Mouse (Mus musculus) forebrain, embryonic 13.5 days (tissue): ENCODE data around the gene Asic2. TPM values are rescaled to one million over a fixed set of nuclear protein-coding genes. Genes with fewer than 3 reads are reported as not detected.

ENCODE experiments used
- ATAC-seq: fragments of 200-750 bp; cut with Nextera tagmentation; 2 replicates; pipeline ENCODE4 v1.8.0; 2017
- H3K27ac ChIP-seq: fragments of 300-500 bp; sonication (generic); 2 replicates; pipeline ENCODE4 v1.5.1; 2015; ENCODE audit warnings: inconsistent platforms, mild to moderate bottlenecking, moderate library complexity
- H3K27me3 ChIP-seq: fragments of 300-500 bp; sonication (generic); 2 replicates; pipeline ENCODE4 v1.6.1; 2015; ENCODE audit warnings: mild to moderate bottlenecking, inconsistent platforms
- H3K36me3 ChIP-seq: fragments of 300-500 bp; sonication (generic); 2 replicates; pipeline ENCODE4 v1.6.1; 2015; ENCODE audit warnings: mild to moderate bottlenecking, inconsistent platforms; ENCODE audit not compliant: poor library complexity, severe bottlenecking
- H3K4me1 ChIP-seq: fragments of 300-500 bp; sonication (generic); 2 replicates; pipeline ENCODE4 v1.6.1; 2015; ENCODE audit warnings: inconsistent platforms
- H3K4me2 ChIP-seq: fragments of 300-500 bp; sonication (generic); 2 replicates; pipeline ENCODE4 v1.6.1; 2015; ENCODE audit warnings: inconsistent platforms, mild to moderate bottlenecking, moderate library complexity
- H3K4me3 ChIP-seq: fragments of 300-500 bp; sonication (generic); 2 replicates; pipeline ENCODE4 v1.5.1; 2015; ENCODE audit warnings: mild to moderate bottlenecking, inconsistent platforms
- H3K9ac ChIP-seq: fragments of 300-500 bp; sonication (generic); 2 replicates; pipeline ENCODE4 v1.6.1; 2015; ENCODE audit warnings: mild to moderate bottlenecking, inconsistent platforms
- H3K9me3 ChIP-seq: fragments of 300-500 bp; sonication (generic); replicated peaks from 2 replicates; pipeline ENCODE4 v1.6.1; 2016; ENCODE audit warnings: inconsistent platforms
- WGBS: fragments of 180-500 bp; shearing (Covaris S2); methylation state at CpG from one replicate; pipeline ENCODE4 v1.1.7; 2015; 5-methylcytosine and 5-hydroxymethylcytosine counted together
- polyA plus RNA-seq: library from polyadenylated mRNA; unstranded; fragments of >200 nt; fragmentation: Nextera tagmentation; extraction: Ambion mirVana; gene quantifications from 2 replicates; pipeline ENCODE4 v1.2.1, GENCODE M21; 2015

Asic2 gene
- polyA plus RNA-seq, 1 experiment from 2014 or later: 2.3 TPM

DNA sequence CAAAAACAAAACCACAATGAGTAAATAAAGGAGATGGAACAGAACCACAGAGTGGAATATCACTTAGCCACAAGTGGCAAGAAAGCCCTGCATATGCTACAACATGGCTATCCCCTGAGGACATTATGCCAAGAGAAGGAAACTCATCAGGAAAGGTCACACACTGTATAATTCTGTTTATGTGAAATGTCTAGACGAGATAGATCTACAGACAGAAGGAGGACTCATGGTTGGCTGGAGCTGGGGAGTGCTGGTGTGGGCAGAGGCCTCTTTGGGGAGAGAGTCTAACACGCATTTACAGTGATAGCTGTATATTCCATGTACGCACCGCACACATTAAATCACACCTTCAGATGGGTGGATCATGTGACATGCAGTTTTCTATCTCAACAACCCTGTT, 884.4 kb downstream of the Asic2 start:
- H3K9me3 ChIP-seq: no peaks in the 10 kb centered on the region
- H3K4me1 ChIP-seq: no peaks in the 10 kb centered on the region; the same call in 1 of the 2 replicates
- WGBS: 88% methylated on average over 4 of the region's 4 CpGs
- no peak overlapping the region for H3K27ac ChIP-seq
- no peaks in the 10 kb centered on the region for H3K27me3 ChIP-seq
- no peak overlapping the region for H3K4me2 ChIP-seq
- H3K9ac ChIP-seq: no peak overlapping the region
- ATAC-seq: no peak
- H3K36me3 ChIP-seq: no peaks in the 10 kb centered on the region
- H3K4me3 ChIP-seq: no peak overlapping the region

DNA sequence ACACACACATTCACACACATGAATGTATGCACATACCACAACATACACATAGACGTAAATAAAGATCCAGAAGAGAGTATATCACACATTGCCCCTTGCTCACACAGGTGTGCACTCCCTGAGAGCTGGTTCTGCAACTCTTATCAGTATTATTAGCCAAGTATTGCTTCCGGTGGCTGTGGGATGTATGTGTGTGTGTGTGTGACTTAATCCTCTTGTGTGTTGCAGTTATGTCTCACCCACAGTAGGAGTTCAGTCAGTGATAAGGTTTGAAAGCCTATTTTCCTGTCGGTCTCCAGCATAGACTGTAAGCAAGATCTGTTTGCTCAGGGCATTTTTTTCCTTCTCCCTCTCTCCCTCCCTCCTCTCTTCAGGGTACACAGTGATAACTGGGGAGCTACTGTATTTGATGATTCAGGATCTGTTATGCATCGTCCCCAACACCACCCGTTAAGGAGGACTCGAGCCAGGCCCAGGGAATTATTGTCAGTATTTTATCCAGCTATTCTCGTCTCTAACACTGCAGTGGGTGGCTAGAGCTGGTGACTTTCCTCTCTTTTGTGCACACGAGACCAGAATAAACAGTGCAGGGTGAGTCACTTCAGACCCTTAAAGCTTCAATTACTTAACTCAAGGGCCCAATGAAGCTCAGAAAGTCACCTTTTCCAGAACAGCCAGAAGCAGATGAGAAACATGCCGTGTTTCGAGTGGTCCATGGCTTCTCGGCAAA, 888.0 kb downstream of the Asic2 start:
- no peak for ATAC-seq
- H3K9me3 ChIP-seq: no peaks in the 10 kb centered on the region
- H3K36me3 ChIP-seq: no peaks in the 10 kb centered on the region
- no peak overlapping the region for H3K9ac ChIP-seq
- WGBS: 71% methylated on average over 11 of the region's 11 CpGs
- no peak overlapping the region for H3K4me3 ChIP-seq
- H3K27ac ChIP-seq: no peak overlapping the region
- no peaks in the 10 kb centered on the region for H3K27me3 ChIP-seq
- no peak overlapping the region for H3K4me2 ChIP-seq
- no peaks in the 10 kb centered on the region; the same call in 1 of the 2 replicates for H3K4me1 ChIP-seq

DNA sequence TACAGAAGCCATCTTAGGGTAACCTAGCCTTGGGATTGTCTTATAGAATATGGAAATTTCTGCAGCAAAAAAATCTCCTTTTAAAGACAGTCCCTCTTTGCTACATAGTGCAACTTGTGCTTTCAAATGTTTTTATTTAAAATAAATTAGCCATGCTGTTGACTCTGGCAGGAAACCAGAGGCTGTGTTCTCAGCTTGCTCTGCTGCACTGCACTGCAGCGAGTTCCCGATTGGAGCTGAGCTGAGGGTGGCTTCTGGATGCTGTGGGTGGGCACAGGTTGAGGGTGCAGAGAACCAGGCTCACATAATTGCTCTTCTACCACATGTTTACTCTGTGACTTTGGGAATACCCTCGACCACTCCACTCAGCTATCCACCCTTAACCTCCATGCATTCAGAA, 889.0 kb downstream of the Asic2 start:
- Histone ChIP-seq H3K4me1 (no peaks in the 10 kb centered on the region), H3K9ac (no peak overlapping the region), H3K27me3 (no peaks in the 10 kb centered on the region), H3K36me3 (no peaks in the 10 kb centered on the region), H3K4me2 (no peak overlapping the region), H3K27ac (no peak overlapping the region), H3K9me3 (no peaks in the 10 kb centered on the region), H3K4me3 (no peak overlapping the region)
- ATAC-seq: no peak
- 74% methylated on average over 3 of the region's 3 CpGs for WGBS

DNA sequence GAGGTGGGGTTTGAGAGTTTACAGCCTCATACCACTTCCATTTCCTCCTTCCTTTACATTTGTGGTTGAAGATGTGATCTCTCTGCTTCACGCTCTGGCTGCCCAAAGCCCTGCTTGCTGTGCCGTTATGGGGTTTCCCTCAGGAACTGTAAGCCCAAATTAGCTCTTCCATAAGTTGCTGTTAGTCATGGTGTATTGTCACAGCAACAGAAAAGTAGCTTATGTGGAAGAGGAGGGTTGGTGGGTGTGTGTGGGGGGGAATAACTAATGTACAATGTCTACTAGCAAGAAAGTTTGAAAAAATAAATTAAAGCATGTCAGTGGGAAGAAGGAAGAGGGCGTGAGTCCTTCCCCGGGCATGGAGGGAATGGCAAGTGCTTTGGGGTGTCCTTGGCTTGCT, 896.4 kb downstream of the Asic2 start:
- Histone ChIP-seq H3K4me1 (no peaks in the 10 kb centered on the region), H3K4me3 (no peak overlapping the region), H3K36me3 (no peaks in the 10 kb centered on the region), H3K27me3 (no peaks in the 10 kb centered on the region), H3K9ac (no peak overlapping the region), H3K27ac (no peak overlapping the region), H3K4me2 (no peak overlapping the region), H3K9me3 (no peaks in the 10 kb centered on the region)
- no peak for ATAC-seq
- 94% methylated on average over 4 of the region's 4 CpGs for WGBS

DNA sequence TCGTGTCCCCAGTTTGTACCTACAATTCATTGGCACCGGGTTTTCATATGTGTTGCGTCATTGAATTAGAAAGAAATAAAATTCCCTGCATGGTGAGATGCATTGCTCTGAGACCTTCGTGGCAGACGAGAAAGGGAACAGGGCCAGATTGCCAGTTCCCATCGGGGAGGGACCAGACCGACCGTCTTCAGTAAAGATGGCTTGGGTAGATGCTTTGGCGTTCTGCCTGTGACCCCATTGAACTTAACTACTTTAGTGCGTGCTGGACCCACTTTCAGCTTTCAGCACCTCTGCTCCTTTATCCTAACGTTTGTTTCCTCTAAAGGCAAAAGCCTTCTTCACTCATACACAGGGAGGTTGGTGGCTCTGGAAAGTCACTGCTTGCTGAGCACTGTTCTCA, 902.9 kb downstream of the Asic2 start:
- Histone ChIP-seq H3K4me1 (no peaks in the 10 kb centered on the region), H3K4me2 (no peak overlapping the region), H3K9ac (no peak overlapping the region), H3K9me3 (no peaks in the 10 kb centered on the region), H3K27ac (no peak overlapping the region), H3K36me3 (no peaks in the 10 kb centered on the region), H3K4me3 (no peak overlapping the region), H3K27me3 (no peaks in the 10 kb centered on the region)
- WGBS: 94% methylated on average over 11 of the region's 11 CpGs
- ATAC-seq: no peak

DNA sequence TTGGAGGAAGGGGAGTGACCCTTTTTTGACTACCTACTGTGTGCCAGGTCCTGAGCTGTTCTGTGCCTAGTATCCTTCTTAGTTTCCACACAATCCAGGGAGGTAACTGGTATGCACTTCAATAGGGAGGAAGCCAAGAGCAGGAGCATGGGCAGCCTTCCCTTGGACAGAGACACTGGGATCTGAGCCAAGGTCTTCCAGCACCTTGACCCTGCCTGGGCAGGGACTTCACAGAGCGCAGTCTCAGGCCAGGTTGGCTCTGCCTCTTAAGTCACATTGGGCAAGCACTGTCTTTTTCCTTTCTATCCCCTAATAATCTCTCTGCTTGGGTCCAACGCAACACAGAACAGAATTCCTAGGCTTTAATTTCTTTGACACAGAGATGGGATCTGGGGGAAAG, 904.3 kb downstream of the Asic2 start:
- Histone ChIP-seq H3K4me1 (no peaks in the 10 kb centered on the region), H3K27me3 (no peaks in the 10 kb centered on the region), H3K27ac (no peak overlapping the region), H3K4me2 (no peak overlapping the region), H3K9ac (no peak overlapping the region), H3K36me3 (no peaks in the 10 kb centered on the region), H3K4me3 (no peak overlapping the region), H3K9me3 (no peaks in the 10 kb centered on the region)
- WGBS: 88% methylated on average over 2 of the region's 2 CpGs
- no peak for ATAC-seq

DNA sequence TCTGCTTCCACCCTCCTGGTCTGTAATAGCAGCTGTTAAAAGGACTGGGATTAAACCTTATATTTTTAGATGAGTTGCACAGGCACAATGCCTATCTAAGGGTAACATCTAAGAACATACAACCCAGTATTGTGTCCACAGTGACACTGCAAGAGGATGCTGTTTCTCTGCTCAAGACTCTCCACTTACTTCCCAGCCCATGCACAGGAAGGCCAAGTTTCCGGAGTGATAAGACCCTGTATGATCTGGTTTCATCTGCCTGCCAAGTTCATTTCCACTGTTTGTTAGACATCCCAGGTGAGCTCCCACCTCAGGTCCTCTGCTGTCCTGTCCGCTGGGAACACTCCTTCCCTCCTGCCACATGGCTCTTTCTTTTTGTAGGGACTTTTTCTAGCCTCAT, 908.2 kb downstream of the Asic2 start:
- Histone ChIP-seq H3K4me1 (peaks cover 7% of the 10 kb centered on the region), H3K27me3 (no peaks in the 10 kb centered on the region), H3K36me3 (no peaks in the 10 kb centered on the region), H3K27ac (no peak overlapping the region), H3K9me3 (no peaks in the 10 kb centered on the region), H3K4me3 (no peak overlapping the region), H3K9ac (no peak overlapping the region), H3K4me2 (no peak overlapping the region)
- ATAC-seq: no peak
- 85% methylated on average over 2 of the region's 2 CpGs for WGBS

DNA sequence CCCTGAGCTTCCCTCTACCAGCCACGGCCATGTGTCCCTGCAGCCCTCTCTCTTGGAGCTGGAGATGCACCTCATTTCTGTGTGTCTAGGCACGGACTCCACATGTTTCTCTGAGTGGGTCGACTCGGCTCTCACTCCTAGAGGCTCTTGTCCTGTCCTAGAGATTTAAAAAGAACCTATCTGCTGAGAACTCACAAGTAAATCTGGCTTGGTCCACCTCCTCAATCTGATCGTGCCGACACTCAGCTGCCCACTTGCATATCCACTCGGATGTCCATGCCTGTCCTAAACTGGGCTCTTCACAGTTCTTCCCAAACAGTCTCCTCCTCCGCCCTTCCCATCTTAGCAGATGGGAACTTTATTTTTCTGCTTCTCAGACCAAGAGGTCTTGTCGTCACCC, 908.7 kb downstream of the Asic2 start:
- H3K4me2 ChIP-seq: no peak overlapping the region
- H3K9me3 ChIP-seq: no peaks in the 10 kb centered on the region
- H3K4me3 ChIP-seq: no peak overlapping the region
- no peak overlapping the region for H3K9ac ChIP-seq
- H3K36me3 ChIP-seq: no peaks in the 10 kb centered on the region
- WGBS: 93% methylated on average over 9 of the region's 9 CpGs
- no peaks in the 10 kb centered on the region for H3K27me3 ChIP-seq
- H3K27ac ChIP-seq: no peak overlapping the region
- H3K4me1 ChIP-seq: peaks cover 7% of the 10 kb centered on the region
- no peak for ATAC-seq

DNA sequence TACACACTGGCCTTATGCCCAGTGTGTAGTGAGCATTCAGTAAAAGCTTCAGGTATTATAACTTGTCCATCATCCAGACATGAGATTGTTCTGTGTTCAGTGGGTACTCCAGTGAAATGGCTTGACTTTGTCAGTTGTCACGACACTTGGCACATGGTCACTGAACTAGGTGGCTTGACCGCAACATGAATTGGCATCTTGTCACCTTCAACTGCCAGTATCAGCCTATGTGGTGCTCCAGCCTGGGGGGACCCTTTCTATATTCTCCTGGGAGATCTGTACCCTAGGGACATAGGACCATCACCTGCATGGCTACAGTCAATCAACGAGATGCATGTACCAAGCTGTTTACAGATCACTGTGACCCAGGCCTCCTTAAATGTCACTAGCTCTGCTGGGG, 910.8 kb downstream of the Asic2 start:
- H3K36me3 ChIP-seq: no peaks in the 10 kb centered on the region
- no peak overlapping the region for H3K4me3 ChIP-seq
- no peak overlapping the region for H3K27ac ChIP-seq
- no peak overlapping the region for H3K4me2 ChIP-seq
- no peak overlapping the region for H3K9ac ChIP-seq
- WGBS: 95% methylated on average over 3 of the region's 3 CpGs
- H3K27me3 ChIP-seq: no peaks in the 10 kb centered on the region
- no peak for ATAC-seq
- no peaks in the 10 kb centered on the region for H3K9me3 ChIP-seq
- peaks cover 7% of the 10 kb centered on the region for H3K4me1 ChIP-seq

DNA sequence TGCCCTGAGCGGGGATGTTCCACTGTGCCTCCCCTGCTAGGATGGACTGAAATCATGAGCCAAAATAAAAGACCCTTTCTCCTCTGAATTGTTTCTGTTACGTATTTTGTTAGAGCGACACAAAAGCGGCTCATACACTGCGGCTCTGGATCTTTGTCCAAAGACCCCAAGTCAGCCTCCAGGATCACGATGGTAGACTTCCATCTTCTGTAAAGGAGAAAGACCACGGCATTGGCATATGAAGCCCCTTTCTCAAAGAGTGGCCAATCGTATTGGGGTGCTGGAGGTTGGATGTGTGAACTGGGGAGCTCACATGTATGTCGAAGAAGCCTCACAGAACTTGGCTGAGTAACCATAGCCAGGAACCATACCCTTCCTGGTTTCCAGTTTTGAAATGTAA, 911.5 kb downstream of the Asic2 start:
- Histone ChIP-seq H3K27ac (no peak overlapping the region), H3K9ac (no peak overlapping the region), H3K36me3 (no peaks in the 10 kb centered on the region), H3K4me3 (no peak overlapping the region), H3K27me3 (no peaks in the 10 kb centered on the region), H3K9me3 (no peaks in the 10 kb centered on the region), H3K4me1 (peaks cover 7% of the 10 kb centered on the region), H3K4me2 (no peak overlapping the region)
- no peak for ATAC-seq
- 92% methylated on average over 9 of the region's 9 CpGs for WGBS

DNA sequence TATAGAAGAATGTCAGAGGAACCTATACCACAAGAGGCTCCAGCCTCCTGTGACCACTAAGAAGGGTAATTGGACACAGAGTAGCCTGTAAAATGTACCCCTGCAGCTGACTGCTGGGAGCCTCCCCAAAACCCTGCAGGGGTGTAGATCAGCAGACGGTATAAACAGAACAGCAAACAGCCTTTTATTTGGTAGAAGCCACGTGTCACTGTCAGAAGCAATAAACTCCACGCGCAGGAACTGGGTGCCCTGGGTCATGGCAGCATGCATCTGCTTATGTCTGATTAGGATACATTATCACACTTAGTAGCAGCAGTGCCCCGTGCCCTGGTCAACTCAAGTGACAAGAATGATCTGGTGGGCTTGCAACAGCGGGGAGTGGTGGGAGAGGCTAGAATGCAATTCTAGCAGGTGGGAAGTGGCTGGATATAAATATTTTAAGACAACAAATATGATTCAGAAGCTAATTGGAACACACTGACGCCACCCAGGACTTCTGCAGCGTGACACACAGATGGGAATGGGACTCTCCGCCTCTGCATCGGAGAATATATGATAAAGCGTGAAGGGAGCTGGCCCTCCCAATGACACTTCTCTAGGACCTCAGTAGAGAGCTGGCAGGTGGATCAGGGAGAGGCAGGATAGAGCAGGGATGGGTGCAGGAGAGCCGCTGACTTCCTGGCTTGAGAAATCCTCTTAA, 912.7 kb downstream of the Asic2 start:
- 82% methylated on average over 12 of the region's 12 CpGs for WGBS
- Histone ChIP-seq H3K4me1 (peaks cover 7% of the 10 kb centered on the region), H3K4me2 (no peak overlapping the region), H3K27ac (no peak overlapping the region), H3K27me3 (no peaks in the 10 kb centered on the region), H3K9me3 (no peaks in the 10 kb centered on the region), H3K9ac (no peak overlapping the region), H3K4me3 (no peak overlapping the region), H3K36me3 (no peaks in the 10 kb centered on the region)
- no peak for ATAC-seq

DNA sequence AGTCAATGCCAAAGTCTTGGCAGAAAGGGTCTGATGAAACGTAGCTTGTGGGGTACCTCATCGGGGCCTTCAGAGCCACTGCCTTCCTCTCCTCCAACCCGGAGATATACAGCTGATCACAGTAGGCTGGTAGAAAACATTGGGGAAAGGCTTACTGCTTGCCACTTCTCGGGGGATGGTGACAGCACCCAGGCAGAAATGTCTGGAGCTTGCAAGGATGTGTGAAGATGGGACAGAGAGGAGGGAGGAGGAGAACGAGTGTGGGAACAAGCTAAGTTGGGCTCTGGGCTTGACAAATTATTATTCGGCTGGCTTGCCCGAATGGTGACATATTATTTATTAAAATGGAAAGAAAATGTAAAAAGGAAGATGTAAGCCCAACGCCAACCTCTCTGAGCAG, 914.4 kb downstream of the Asic2 start:
- Histone ChIP-seq H3K27ac (no peak overlapping the region), H3K9me3 (no peaks in the 10 kb centered on the region), H3K4me3 (no peak overlapping the region), H3K36me3 (no peaks in the 10 kb centered on the region), H3K9ac (no peak overlapping the region), H3K27me3 (no peaks in the 10 kb centered on the region), H3K4me1 (peaks cover 7% of the 10 kb centered on the region), H3K4me2 (no peak overlapping the region)
- WGBS: 91% methylated on average over 8 of the region's 8 CpGs
- no peak for ATAC-seq

DNA sequence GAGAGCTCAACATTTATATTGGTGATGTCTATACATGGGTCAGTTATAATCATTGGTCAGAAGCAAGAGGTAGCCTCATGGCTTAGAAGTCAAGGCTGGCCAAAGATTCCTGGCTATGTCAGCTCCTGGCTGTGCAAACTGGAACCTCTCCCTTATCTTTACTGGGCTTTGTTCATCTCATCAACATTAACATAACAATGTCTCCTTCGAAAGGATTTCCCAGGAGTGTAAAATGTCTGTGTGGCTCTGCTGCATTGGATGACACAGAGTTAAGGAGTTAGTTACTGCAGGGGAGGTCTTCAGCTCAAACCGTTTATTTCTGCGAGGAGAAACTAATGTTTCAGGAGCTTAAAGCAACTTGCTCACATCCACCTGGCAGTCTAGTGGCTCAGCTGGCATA, 926.6 kb downstream of the Asic2 start:
- WGBS: 50% methylated on average over 3 of the region's 3 CpGs
- Histone ChIP-seq H3K9ac (no peak overlapping the region), H3K4me2 (no peak overlapping the region), H3K9me3 (no peaks in the 10 kb centered on the region), H3K4me1 (peaks cover 9% of the 10 kb centered on the region; the same call in 1 of the 2 replicates), H3K27me3 (no peaks in the 10 kb centered on the region), H3K4me3 (no peak overlapping the region), H3K36me3 (no peaks in the 10 kb centered on the region), H3K27ac (no peak overlapping the region)
- no peak for ATAC-seq
